Mouse (Mus musculus): ENCODE results near the gene Rara.

Gene Rara

DNA sequence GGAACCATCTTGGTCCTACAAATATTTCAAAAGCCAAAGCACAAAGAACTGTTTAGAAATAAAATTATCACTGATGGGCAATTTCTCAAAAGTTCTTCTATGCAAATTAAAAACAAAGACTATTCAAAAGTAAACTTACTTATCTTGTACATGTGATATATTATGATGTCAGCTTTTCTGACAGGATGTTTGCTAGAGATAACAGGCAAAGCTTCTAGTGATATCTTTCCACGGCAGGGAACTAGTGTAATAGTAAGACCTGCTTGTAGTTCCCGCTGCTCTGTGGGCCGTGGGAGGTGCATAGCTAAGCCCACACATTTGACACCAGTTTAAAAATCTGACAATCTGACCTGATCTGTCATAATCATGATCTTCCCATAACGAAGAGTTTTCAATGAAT, 82.5 kb downstream of the Rara start:
- DNase-seq: no peak

DNA sequence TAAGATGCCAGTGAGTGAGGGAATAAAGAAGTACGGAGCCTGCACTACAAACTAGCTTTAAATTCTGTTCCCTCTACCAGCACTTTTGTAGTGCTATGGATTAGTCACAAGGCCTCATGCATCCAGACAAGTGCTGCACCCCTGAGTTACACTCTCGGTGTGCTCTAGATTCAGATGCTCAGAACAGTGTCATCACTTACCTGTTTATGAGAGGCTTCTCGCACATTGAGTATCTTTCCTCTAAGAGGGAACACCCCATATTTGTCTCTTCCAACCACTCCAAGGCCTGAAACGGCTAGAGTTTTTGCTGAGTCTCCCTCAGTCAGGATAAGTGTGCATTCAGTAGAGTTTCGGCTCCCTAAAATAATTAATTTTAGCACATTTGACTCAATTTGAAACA, 83.1 kb downstream of the Rara start:
- no peak for DNase-seq

DNA sequence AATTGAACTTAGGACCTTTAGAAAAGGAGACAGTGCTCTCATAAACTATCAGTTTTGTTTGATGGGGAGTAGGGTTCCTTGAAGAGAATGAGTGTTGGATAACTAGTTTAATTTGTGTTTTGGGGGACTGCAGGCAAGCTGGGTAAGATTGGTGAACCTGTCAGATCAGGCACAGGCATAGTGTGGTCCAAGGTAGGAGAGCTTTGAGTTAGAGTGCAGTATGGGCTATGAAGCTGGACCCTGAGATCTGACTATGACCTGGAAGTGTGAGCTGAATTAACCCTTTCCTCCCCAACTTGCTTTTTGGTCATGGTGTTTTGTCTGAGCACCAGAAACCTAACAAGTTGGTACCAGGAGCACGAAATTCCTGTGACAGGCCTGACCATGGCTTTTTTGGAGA, 86.2 kb downstream of the Rara start:
- no peak for DNase-seq

DNA sequence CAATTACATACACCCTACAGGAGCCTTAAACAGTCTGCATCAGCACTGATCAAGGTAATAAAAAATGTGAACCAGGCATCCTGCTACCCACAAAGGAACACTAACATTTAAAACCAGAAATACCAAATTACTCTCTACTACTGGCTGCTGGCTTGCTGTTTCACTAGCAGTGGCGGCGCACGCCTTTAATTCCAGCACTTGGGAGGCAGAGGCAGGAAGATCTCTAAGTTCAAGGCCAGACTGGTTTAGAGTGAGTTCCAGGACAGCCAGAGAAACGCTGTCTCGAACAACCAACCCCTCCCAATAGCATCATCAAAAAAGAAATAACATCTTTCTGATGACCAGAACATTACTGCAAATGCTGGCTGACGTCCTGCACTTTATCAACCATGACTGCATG, 92.2 kb downstream of the Rara start:
- DNase-seq: no peak

DNA sequence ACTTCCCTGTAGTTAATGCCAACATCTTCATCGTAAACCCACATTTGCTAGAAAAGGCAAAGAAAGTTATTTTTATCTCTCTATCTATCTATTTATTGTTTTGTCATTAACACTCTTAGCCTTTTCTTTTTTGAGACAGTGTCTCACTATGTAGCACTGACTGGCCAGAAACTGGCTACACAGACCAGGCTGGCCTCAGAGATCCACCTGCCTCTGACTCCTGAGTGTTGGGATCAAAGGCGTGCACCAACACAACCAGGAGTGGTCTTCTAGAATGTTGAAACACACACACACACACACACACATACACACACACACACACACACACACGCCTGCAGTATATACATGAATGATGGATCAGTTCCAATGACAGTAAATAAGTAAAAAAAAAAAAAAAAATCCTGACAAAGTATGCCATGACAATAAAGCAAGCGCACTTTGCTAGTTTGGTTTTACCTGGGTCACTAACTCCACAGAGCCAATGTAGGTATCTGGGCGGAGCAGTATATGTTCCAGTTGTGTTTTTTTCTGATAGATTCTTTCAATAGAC, 94.8 kb downstream of the Rara start:
- DNase-seq: no peak

DNA sequence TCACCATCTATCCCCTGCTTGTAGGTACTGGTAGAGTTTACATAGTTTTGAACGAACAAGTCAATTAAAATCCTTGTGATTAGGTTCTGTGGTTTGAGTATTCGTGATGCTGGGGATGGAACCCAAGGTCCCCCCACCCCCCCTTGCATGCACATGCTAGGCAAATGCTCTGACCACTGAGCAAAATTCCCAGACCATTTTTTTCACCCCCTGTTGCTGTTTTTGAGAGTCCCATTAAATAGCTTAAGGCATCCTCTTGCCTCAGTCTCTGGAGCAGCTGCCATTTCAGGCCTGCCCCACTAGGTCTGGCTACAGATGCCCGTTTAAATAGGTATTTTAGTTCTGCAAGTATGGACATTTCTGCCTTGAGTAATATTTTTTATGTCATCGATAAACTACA, 95.5 kb downstream of the Rara start:
- no peak for DNase-seq

DNA sequence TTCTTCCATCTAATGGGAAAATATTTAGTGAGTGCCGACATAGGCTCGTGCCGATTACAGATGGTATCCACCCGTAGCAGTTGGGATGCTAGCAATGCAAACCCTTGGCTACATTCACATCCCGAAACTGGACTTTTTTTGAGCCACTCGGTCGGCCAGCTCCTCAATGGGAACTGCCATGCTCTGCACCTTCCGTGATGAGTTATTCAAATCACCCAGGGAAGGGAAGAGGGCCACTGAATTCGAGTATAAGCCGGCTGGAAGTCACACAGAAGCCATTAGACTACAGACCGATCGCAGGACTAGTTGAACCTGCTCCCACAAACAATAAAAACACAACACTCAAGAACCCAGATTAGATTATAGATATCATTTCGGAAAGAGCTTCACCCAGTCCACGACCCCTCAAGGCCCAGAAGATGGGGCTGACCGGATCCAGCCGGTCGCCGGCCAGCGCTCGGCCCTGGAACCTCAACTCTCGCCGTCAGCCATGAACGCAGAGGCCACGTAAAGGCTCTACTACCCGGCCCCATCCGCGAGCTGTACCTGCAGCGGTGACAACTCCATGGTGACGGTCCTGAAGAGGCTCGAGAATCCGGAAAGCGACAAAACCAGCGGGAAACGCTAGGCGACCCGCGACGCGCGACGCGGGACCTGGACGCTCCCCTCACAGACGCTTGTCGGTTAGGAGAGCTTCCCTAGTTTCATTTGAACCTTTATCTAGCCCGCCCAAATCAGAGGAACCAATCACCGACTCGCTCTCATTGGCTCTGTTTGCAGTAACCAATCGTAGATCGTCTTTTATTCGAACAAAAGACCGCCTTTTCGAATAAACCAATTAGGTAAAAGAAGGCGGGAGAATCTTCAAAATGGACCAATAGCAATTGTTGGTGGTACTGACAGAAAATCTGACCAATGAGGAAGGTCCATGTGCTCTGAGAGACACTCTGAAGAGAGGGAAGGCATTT, 96.2 kb downstream of the Rara start, which contains the start of gene Top2a:
Gene Top2a (minus strand): TSS at position 690 of the 968 bp plus-strand sequence.
- DNase-seq: peak; percentile 88

All from liver (tissue).